Mouse (Mus musculus): ENCODE data around the gene Kpna1. TPM values are rescaled to one million over a fixed set of nuclear protein-coding genes. Genes with fewer than 3 reads are reported as not detected.
A peak's percentile ranks its signal among the peaks of the same experiment; 100 is the strongest.
"Not testable (repeated sequence)": the region's sequence is repeated elsewhere in the genome, so short reads cannot be mapped to it uniquely, and the experiment has no call there.

Gene Kpna1
- total RNA-seq (2021) = 62.9 and 69.5 TPM in 2 replicates
- long read RNA-seq, experiment 1, full-length matches to known transcripts = 35 of 48 reads
- long read RNA-seq, experiment 1, partial matches to known transcripts = 3 of 48 reads
- long read RNA-seq, experiment 1, other reads (novel, unspliced or antisense) = 10 of 48 reads
- long read RNA-seq, experiment 2, full-length matches to known transcripts = 36 of 43 reads
- long read RNA-seq, experiment 2, partial matches to known transcripts = 2 of 43 reads
- long read RNA-seq, experiment 2, other reads (novel, unspliced or antisense) = 5 of 43 reads

DNA sequence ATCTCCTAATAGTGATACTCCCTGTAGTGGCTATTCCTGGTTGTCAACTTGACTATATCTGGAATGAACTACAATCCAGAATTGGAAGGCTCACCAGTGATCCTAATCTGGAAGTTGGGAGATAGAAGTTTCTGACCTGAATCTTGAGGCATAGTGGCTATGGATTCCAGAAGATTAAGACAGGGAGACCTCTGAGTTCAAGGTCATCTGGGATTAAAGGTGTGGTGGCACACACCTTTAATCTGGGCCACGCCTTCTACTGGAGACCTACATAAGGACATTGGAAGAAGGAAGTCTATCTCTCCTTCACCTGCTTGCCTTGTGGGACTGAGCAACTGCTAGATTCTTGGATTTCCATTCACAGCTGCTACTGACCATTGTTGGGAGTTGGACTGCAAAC, at the start of gene Kpna1:
Gene Kpna1 (plus strand): TSS at position 301 of the 400 bp plus-strand sequence.
- DNase-seq = not testable (repeated sequence)

DNA sequence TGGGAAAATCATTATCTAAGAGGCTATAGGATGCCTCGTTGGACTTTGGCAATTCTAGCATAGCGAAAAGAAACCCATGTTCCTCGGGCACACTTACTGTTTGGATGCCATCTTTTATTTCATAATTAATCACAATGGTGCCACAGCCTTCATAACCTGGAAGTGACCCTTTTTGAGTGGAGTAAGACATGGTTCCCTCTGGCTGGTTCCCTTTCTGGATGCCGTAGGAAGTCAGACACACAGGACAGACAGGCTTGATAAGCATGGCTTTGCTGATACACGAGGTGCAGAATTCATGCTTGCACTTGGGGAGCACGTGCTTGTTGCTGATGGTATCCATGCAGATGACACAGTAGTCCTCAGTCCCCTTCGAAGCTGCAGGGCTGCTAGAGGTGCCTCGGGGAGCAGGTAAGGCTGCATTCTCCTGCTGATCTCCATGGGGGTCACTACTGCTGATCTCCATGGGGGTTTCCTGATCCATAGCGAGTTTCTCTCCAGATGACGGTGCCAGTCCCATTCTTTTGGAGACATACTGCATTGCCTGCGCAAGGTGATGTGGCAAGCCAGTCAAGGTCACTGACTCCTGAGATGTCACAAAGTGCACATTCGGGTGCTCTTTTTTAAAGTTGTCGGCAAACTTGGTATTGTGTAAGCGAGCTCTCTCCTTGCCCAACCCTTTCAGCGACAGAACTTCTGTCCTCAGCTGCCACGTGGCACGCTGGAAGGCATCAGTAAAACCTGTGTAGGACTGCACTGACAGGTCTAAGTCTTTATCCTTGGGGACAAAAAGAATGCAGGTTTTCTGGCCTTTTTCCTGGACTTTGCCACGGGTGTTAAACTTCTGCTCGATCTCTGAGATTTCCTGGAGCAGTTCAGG, 46.1 kb upstream of the Kpna1 start:
- peak; percentile 55 for DNase-seq

DNA sequence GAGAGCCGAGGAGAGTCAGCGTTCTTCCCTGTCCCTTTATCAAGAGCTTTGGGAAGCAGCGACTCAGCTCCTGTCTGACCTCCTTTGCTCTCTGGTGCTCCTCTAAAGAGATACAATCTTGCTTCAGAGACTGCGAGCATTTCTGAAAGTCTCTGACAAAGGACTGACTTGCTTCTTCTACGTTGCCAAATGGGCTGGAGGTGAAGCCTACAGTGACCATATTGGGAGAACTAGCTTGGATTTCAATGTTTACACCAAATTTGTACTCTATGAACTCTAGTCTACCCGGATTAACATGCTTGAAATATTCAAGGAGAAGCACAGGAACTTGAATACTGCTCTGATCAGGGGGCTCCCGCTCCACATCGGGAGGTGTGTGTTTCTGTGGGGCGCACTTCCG, 45.4 kb upstream of the Kpna1 start:
- no peak for DNase-seq

DNA sequence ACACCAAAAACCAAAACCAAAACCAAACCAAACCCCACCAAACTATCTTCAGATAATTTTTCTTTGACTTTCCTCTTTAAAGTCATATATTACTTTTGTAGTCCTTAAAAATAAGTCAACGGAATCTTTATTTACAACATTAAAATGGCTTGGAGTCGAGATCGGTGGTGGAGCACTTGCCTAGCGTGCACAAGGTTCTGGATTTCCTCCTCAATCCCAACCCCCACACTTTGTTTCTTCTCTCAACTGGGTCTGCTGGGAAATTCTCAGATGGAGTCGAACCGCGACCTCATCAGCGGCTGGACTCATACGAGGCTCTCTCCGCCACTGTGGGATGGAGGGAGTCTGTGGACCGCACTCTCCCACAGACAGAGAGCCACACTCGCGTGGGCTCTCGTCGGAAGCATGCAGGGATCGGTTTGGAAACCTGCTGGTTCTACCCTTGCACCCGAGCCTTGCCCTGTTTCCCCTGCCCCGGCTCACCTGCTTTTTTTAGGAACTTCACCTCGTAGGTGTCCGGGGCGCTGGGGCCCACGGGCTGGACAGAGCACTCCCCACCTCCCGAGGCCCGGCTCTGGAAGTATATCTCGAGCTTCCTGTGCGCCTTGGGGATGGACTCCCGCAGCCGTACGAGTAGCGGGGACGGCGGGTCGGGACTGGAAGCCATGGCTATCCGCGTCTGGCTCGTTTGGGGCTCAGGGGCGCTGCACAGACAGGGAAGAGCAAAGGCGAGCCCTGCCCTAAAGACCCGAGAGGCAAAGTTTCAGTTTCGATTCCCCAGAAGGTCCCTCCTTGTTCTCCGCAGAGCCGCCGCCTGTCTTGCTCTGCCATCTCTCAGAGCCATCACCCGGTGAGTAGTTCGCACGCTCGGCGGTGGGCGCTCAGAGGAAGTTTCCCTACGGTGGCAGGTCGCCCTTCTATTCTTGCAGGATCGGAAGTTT, 40.1 kb upstream of the Kpna1 start, which contains the start of the genes Parp9 and Dtx3l:
Gene Parp9 (plus strand): TSS at position 260 of the 941 bp plus-strand sequence.
Gene Dtx3l (minus strand): TSS at position 941 of the 941 bp plus-strand sequence.
- peak; percentile 76 for DNase-seq

DNA sequence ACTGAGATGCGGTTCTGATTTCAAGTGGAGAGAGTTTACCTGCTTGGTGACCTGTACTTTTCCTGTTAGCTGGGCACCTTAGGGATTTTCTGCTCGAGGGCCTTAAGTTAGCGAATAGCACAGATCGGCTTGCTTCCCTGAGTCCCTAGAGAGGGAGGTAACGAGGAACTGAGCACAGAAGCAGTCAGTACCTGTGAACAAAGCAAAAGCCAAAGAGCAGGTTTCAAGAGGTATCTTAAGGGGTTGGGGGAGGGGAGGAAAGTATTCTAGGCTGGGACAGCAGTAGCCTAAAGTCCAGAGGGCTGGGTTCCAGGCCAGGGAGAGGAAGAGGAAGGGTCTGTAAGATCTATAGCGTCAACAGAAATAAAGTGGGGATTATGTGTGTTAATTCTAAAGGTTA, 39.3 kb upstream of the Kpna1 start:
- peak; percentile 38 for DNase-seq

DNA sequence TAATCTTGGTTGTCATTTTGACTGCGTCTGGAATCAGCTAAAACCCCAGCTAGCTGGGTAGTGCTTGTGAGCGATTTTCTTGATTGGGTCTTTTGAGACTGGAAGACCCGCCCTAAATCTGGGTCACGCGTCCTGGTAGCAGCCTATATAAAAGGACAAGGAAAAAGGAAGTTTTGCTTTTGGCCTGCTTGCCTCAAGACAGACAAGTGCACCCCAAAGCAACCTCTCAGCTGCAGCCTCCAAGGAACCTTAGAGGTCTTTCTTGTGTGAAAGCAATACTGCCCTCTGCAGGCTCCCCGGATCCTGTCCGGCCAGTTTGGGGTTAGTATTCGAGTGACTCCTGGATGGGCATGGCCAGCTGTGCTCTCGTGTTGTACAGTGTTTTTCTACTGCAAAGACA, 38.9 kb upstream of the Kpna1 start:
- peak; percentile 91 for DNase-seq

DNA sequence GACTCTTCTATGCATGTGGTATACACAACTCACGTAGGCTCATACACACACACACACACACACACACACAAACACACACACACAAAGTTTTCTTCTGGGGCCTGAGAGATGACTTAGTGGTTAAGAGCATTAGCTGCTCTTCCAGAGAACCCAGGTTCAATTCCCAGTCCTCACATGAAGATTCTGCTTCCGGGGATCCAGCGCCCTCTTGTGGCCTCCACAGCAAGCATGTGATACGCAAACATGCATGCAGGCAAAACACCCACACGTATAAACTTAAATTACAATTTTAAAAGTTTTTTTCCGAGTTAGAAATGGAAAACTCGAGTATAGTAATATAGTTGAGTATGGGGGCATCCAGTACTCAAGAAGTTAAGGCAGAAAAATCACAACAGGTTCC, 37.2 kb upstream of the Kpna1 start:
- DNase-seq = peak; percentile 54

DNA sequence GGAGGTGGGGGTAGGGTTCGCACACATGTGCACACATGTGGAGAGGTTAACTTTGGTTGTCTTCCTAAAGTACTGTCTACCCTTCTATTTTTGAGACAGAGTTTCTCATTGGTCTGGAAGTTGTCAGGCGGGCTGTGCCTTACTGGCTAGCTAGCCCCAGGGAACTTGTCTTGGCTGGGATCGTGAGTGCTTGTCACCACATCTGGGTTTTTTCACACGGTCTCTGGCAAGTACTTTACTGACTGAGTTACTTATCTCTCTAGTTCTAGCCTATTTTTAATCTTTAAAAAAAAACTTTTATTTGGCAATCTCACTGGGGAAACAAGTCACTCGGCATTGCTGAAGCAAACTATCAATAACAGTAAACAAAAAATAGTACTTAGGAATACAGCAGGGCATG, 29.3 kb upstream of the Kpna1 start:
- peak; percentile 31 for DNase-seq

DNA sequence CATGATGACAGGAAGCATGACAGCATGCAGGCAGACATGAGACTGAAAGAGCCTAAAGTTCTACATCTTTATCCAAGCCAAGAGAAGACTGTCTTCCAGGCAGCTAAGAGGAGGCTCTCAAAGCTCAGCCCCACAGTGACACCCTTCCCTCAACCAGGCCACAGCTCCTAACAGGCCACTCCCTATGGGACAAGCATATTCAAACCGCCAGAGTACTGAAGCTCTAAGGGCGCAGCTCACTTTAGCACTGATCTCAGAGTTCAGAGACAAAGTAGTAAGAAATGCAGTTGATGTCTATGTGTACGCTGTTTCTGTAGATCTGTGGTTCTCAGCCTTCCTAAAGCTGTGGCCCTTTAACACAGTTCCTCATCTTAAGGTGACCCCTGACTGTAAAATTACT, 27.3 kb upstream of the Kpna1 start:
- DNase-seq = no peak

DNA sequence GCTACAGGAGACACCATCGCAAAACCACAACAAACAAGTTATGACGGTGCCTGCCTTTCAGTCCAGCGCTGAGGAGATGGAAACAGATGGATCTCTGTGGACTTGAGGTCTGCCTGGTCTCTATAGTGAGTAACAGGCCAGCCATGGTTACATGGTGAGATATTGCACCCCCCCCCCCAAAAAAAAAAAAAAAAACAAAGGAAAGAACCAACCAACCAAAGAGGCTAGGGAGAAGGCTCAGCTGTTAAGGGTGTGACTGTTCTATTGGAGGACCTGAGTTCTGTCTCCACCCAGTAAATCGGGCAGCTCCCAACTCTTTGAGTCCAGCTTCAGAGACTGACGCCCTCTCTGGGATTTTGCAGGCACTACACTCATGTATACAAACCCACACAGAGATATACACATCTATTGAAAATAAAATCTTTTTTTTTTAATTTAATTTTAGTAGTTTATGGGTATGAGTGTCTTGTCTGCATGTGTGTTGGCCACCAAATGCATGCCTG, 25.9 kb upstream of the Kpna1 start:
- no peak for DNase-seq

DNA sequence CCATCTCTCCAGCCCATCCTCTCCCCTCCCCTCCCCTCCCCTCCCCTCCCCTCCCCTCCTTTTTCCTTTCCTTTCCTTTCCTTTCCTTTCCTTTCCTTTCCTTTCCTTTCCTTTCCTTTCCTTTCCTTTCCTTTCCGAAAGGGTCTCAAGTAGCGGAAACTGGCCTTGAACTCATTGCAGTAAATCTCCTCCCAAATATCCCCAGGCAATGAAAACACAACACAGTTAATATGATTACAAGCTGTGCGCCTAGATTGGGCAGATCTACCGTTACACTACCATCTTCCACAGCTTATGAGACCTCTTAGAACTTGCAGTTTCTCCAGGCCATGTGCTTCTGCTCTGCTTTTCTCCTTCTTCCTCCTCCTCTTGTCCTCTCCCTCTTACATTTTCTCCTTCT, 12.6 kb upstream of the Kpna1 start:
- not testable (repeated sequence) for DNase-seq

DNA sequence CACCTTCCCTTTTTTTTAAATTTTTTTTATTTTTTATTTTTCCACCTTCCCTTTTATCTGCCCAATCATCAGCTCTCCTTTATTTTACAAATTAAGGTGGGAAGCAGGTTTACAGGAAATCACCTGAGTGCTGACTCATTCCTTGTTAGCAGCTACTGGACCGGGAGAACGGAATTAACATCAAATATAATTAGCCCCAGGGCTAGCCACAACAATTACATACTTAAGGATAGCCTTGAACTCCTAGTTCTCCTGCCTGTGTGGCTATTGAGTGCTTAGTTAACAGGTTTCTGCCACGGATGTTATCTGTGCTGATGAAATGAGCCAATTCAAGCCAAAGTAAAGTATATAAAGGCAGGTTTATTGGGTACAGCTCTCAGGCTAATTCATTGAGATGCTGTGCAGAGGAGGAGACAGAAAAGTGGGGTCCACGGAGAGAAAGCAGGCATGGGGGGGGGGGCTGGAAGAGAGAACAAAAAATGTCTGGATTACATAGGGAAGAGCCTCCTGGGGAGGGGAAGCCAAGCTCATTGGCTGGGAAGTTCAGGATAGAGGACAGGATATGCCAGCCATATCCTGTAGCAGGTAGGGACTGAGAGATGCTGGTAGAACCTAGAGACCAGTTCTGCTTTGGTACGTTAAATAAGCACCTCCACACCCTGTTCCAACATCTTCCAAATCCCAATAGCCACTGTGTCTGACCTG, 12.0 kb upstream of the Kpna1 start:
- no peak for DNase-seq

DNA sequence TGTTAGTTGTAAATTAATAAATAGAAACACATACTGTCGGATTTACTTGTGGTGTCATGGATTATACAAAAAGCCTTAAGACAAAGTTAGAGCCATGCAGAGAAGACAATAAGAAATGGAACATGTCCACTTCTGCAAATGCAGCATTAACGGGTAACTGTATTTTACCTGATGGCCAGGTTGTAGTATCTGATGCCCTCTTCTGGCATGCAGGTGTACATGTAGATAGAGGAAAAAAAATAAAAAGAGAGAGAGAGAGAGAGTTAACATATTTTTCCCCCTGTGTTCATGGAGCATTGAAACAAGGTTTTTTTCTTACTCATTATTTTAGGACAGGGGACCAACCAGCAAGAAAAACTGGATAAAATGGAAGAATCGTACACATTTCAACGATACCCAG, 11.2 kb upstream of the Kpna1 start:
- DNase-seq = no peak

DNA sequence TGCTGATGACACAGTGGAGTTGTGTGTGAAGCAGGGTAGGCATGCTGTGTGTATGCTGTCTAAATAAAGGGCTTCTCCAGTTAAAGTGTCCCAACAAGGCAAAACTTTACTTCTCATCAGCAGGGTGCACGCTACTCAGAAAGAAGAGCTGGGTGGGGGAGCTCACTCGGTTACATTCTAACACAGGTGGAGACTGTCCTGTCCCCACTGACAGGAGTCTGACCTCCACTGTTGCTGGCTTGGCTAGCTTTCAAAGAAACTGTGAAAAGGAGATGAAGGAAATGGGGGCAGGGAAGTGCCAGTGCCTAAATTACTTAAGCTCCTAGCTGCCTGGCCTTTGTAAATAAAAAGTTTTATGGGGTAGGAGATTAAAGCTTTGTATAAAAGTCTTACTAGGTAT, 10.4 kb upstream of the Kpna1 start:
- DNase-seq = no peak

DNA sequence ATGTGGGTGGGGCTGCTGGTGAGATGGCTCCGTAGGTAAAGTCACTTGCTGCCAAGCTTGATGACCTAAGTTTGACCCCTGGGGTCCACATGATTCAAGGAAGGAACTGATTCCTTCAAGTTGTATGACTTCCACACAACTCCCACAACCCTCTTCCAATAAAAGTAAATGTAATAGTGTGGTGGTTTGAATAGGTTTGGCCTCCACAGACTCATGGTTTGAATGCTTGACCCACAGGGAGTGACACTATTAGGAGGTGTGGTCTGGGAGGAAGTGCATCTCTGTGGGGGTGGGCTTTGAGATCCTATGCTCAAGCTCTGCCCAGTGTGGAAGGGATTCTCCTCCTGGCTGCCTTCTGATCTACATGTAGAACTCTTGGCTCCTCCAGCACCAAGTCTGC, 4.5 kb upstream of the Kpna1 start:
- DNase-seq = no peak

DNA sequence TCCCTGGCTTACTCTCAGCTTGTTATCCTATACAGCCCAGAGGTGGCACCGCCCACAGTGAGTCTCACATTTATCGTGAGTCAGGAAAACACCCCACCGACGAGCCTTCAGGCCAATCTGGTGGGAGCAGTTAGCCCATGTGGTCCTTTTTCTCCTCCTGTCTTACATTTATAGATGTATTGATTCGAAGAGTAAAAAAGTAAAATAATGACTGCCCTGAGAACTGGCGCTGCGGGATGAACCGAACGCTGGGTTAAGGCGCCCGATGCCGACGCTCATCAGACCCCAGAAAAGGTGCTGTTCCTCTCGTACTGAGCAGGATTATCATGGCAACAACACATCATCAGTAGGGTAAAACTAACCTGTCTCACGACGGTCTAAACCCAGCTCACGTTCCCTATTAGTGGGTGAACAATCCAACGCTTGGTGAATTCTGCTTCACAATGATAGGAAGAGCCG, 2.8 kb downstream of the Kpna1 start:
- DNase-seq = peak; percentile 100

DNA sequence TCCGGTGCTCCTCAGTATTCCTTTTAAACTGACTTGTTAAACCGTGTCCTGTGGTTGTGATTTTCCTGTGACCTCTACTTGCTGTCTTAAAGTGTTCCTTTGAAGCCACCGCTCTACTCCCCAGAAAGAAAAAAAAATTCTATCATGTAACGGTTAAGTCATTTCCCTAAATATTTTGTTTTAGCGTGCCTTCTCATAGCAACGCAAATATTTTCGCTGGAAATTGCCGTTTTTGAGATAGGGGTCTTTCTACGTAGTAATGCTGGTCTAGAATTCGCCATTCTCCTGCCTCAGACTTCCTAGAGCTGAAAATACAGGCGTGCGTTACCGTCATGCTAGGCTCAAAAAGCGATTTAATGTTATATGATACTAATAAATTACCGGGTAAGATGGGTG, 4.0 kb downstream of the Kpna1 start:
- DNase-seq = no peak

DNA sequence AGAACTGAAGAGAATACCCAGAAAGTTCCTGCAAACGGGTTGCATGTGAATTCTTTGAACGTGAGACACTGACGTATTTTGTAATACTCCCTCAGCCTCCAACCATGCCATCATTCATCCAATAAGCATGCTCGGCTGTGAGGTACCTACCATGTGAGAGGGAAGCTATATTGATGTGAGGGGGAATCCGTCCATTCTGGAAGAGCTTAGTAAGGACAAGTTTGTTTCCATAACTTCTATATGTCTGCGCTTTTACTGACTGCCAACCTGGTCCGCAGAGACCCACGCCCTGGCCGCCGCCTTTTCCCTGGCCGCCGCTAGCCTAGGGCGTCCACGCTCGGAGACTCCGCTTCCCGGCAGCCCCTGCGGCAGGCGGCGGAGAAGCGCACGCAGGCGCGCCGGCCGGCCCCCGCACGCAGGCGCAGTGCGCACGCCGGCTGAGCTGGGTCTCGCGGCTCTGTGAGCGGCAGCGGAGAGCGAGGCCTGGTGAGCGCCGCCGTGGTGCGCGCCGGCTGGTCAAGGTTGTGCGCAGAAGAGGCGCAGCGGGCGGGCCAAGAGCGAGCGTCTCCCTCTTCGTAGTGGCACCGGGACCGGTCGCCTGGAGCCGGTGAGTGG, 4.5 kb downstream of the Kpna1 start:
- peak; percentile 96 for DNase-seq

DNA sequence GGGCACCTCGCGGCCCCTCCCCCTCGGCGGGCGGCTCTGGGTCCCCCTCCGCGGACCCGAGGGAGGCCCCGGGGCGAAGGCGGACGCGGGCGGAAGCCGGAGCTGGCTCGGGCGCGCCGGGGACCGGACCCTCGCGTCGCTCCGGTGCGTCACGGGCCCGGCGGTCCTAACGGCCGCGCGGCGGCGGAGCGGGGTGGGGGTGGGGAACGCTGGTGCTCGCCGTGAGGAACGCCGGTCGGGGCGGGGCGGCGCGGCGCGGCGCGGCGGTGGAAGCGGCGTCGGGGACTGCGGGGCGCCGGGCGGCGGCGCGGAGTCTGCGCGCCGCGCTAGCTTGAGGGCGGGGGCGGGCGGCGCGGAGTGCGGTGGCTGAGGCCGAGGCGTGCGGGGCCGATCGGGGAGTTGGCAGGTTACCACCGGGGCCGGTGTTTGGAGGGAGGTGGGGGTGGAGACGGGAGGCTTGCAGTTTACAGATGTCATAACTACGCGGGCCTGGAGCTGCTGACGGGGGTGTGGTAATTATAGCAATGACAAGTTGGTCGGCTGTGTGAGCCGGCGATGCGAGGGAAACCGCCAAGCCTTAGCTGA, 5.1 kb downstream of the Kpna1 start:
- peak; percentile 83 for DNase-seq

DNA sequence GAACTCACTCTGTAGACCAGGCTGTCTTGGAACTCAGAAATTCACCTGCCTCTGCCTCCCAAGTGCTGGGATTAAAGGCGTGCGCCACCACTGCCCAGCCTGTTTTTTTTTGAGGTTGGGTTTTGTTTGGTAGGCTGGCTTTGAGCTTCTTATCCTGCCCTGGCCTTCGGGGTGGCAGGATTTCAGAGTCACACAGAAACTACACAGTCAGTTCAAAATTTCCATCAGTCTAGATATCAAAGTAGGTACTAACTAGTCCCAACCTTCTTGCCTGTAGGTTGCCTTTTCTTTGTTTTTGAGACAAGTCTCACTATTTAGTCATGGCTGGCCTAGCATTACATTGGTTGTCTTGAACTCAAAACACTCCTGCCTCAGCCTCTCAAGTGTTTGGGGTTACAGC, 5.9 kb downstream of the Kpna1 start:
- no peak for DNase-seq

DNA sequence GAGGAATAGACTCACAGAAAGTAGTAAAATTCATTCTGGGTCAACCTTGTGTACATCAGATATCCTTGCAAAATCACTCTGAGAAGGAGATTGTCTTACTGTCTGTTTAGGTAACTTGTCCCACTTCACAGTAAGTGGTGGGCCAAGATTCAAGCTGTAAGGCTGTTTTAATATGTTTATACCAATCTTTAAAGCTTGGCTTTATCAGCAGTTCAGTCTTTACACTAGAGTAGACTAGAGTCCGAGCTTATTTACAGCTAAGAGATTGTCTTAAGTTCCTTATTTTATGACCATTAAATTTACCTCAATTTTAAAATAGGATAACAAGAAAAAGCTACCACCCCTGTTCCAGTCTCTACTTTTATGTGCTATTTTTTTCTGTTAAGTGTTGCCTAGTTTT, 9.4 kb downstream of the Kpna1 start:
- no peak for DNase-seq
